In the genomic region with DNA sequence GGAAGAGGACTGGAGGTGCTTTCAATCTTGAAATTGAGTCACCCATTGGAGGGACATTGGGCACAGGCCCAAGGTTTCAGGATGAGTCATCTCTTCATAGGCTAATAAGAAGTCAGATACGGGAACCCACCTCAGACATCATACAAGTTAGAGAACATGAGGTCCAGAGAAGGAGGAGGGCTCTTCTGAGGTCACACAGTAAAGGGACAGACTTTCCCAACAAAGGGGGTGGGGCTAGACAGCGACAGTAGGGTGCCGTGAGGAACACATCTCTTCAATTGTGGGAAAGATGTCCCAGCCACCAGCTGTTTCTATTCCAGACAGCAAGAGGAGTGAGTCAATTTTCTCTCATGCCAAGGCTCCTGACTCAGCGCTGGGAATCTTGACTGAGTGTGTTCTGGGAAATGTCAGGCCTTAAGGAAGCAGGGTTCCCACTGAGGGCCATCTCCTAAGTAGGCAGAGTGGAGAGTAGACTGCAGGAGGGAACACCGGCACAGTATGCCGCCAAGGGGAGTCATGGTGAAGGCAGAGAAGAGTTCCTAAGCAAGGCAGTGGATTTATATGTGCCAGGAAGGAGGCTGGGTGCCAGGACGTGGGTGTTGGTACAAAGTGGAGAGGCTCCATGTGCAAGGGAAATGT, we compare ENCODE assay signal across 8 mouse cellular contexts. TPM values are rescaled to one million over a fixed set of nuclear protein-coding genes. Genes with fewer than 3 reads are reported as not detected.
DNase-seq lines count a peak whose midpoint lies in the region; ATAC-seq and TF ChIP-seq lines count a peak whose summit lies in the region.

No protein-coding gene starts in this region.

- no peaks in the 10 kb centered on the region for H3K9me3 ChIP-seq in forebrain, embryonic 15.5 days

- H3K4me1 ChIP-seq in forebrain, embryonic 15.5 days, result peaks cover 26% of the 10 kb centered on the region

- no peak overlapping the region for H3K4me2 ChIP-seq in forebrain, embryonic 15.5 days (replicated peaks)

- peak; percentile 62 for DNase-seq in cerebellum, adult 9-10 months
- no peak for DNase-seq in cerebellum, postnatal 36 days
- peak; percentile 67 to 85 for DNase-seq in layer of hippocampus, adult 2 months (ENCODE audit: low spot score in 2 of 2)
- DNase-seq in lung, postnatal 4 days, result peak; percentile 22 to 56
- DNase-seq in urinary bladder, postnatal 36 days (ENCODE audit: low spot score in 2 of 2), result peak; percentile 60 to 62
- no peak for DNase-seq in spleen, postnatal 36 days (ENCODE audit: low spot score in 2 of 2)

- no peak overlapping the region for H3ac ChIP-seq in C2C12 (ENCODE audit: control insufficient read depth, insufficient read length, low read depth)

- H3K36me3 ChIP-seq in C2C12 (ENCODE audit: control insufficient read depth, insufficient read depth), result no peaks in the 10 kb centered on the region
- H3K36me3 ChIP-seq in forebrain, embryonic 15.5 days, result peaks cover 2% of the 10 kb centered on the region; the same call in 1 of the 2 replicates

- peaks cover 5% of the 10 kb centered on the region for H3K79me3 ChIP-seq in C2C12 (ENCODE audit: low read depth)

- 76% methylated on average over 7 of the region's 7 CpGs for WGBS in forebrain, embryonic 15.5 days

- no peaks in the 10 kb centered on the region for H3K27me3 ChIP-seq in C2C12 (ENCODE audit: control insufficient read depth, insufficient read depth, insufficient read length)
- H3K27me3 ChIP-seq in forebrain, embryonic 15.5 days, result no peaks in the 10 kb centered on the region

- ATAC-seq in forebrain, embryonic 15.5 days (replicated peaks), result no peak

- no peak for TF ChIP-seq CTCF in C2C12 (IDR thresholded peaks at IDR 0.05; ENCODE audit: control insufficient read depth, insufficient read depth, insufficient read length)
- no peak for TF ChIP-seq CTCF in layer of hippocampus, adult 2 months (conservative IDR thresholded peaks at IDR 0.05)

- peak overlapping the region; percentile 77; the same call in 1 of the 2 replicates for H3K27ac ChIP-seq in forebrain, embryonic 15.5 days (replicated peaks)
- peak overlapping the region; percentile 90 for H3K27ac ChIP-seq in layer of hippocampus, adult 2 months

- no peak overlapping the region for H3K9ac ChIP-seq in forebrain, embryonic 15.5 days (replicated peaks)

- H3K79me2 ChIP-seq in C2C12 (ENCODE audit: control insufficient read depth, insufficient read depth), result peaks cover 12% of the 10 kb centered on the region

- no peak overlapping the region for H3K4me3 ChIP-seq in C2C12 (ENCODE audit: insufficient read depth, poor library complexity, severe bottlenecking)
- no peak overlapping the region for H3K4me3 ChIP-seq in forebrain, embryonic 15.5 days
- H3K4me3 ChIP-seq in layer of hippocampus, adult 2 months, result no peak overlapping the region

TF ChIP-seq in C2C12, 6 proteins besides CTCF, POLR2A, EP300 and RAD21:
- TF ChIP-seq MYOG (IDR thresholded peaks at IDR 0.05; ENCODE audit: control insufficient read depth, extremely low read depth, insufficient read length), result no peak
- peak; percentile 57 for TF ChIP-seq MYOD1 (IDR thresholded peaks at IDR 0.05; ENCODE audit: control insufficient read depth, insufficient read length, low read depth)

RNA-seq across cellular contexts. Expression of a gene that starts 1.0 kb away (rescaled TPM):
- 9.3 TPM for polyA plus RNA-seq in C2C12 (2012; fragmentation: generic; extraction: Trizol)
- polyA plus RNA-seq in forebrain, embryonic 15.5 days (2015; fragmentation: Nextera tagmentation; extraction: Ambion mirVana), result 26.1 and 27.8 TPM in 2 replicates
- 10 to 100 TPM; 36.1 to 37.9 TPM for total RNA-seq in layer of hippocampus, adult 2 months (2021)

RNA-seq across cellular contexts. Expression of a gene that starts 3.4 kb away (rescaled TPM):
- polyA plus RNA-seq in C2C12 (2012; fragmentation: generic; extraction: Trizol), result 5.7 TPM
- 6.8 and 7.1 TPM in 2 replicates for polyA plus RNA-seq in forebrain, embryonic 15.5 days (2015; fragmentation: Nextera tagmentation; extraction: Ambion mirVana)
- 1 to 10 TPM; 8.5 to 9.1 TPM for total RNA-seq in layer of hippocampus, adult 2 months (2021)

RNA-seq across cellular contexts. Expression of a gene that starts 26.4 kb away (rescaled TPM):
- polyA plus RNA-seq in C2C12 (2012; fragmentation: generic; extraction: Trizol), result 11.7 TPM
- 47.2 and 49.0 TPM in 2 replicates for polyA plus RNA-seq in forebrain, embryonic 15.5 days (2015; fragmentation: Nextera tagmentation; extraction: Ambion mirVana)
- total RNA-seq in layer of hippocampus, adult 2 months (2021), result 100 to 1,000 TPM; 135 to 148 TPM

RNA-seq across cellular contexts. Expression of a gene that starts 35.7 kb away (rescaled TPM):
- polyA plus RNA-seq in C2C12 (2012; fragmentation: generic; extraction: Trizol), result 210 TPM
- 228 and 236 TPM in 2 replicates for polyA plus RNA-seq in forebrain, embryonic 15.5 days (2015; fragmentation: Nextera tagmentation; extraction: Ambion mirVana)
- total RNA-seq in layer of hippocampus, adult 2 months (2021), result 10 to 100 TPM; 84.8 to 91.0 TPM

RNA-seq across cellular contexts. Expression of a gene that starts 36.2 kb away (rescaled TPM):
- 3.2 TPM for polyA plus RNA-seq in C2C12 (2012; fragmentation: generic; extraction: Trizol)
- 3.6 and 3.9 TPM in 2 replicates for polyA plus RNA-seq in forebrain, embryonic 15.5 days (2015; fragmentation: Nextera tagmentation; extraction: Ambion mirVana)
- 10 to 100 TPM; 19.5 to 21.7 TPM for total RNA-seq in layer of hippocampus, adult 2 months (2021)

Comparison
In these comparisons a context has a peak if more than half of its experiments do, and no peak if none do; other contexts are left out.
1. DNase-seq: peak in cerebellum, adult 9-10 months (single experiment), layer of hippocampus, adult 2 months (2 of 2), lung, postnatal 4 days (2 of 2) and urinary bladder, postnatal 36 days (2 of 2); none in cerebellum, postnatal 36 days (0 of 2) and spleen, postnatal 36 days (0 of 2).